Mouse (Mus musculus): Measurements from ENCODE around the gene Rpl36al.
"Not testable (repeated sequence)": the region's sequence is repeated elsewhere in the genome, so short reads cannot be mapped to it uniquely, and the experiment has no call there.

Gene Rpl36al

DNA sequence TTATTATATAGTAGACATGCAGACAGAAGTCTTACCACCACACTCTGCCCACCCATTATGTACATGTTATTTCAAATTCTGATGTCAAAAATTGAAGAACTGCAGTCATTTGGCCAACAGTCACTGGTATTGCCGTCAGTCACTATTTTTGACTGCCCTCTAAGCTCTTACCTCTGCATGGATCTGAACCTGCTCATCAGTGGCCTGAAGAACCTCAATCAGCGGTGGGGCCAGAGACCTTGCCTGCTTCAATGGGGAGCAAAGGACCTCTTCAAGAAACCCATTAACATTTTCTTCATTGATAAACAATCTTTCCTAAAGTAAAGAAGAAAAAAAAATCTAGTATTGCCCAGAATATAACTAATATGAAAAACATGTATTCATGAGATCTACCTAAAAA lies 8.8 kb upstream of the Rpl36al start:
- no peak for DNase-seq

DNA sequence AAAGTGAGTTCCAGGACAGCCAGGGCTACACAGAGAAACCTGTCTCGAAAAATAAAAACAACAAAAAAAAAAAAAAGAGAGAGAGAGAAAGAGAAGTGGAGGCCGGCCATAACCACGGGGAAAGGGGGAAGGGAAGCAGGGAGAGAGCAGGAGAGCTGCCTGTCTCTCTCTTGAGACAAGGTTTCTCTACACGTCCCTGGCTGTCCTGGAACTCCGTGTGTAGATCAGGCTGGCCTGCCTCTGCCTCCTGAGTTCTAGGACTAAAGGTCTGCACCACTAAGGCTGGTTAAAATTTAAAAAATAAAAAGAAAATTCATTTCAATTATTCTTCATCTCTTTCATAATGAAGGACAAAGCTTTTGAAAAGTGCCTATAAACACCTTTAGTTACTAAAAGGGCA lies 7.5 kb upstream of the Rpl36al start:
- DNase-seq = no peak

DNA sequence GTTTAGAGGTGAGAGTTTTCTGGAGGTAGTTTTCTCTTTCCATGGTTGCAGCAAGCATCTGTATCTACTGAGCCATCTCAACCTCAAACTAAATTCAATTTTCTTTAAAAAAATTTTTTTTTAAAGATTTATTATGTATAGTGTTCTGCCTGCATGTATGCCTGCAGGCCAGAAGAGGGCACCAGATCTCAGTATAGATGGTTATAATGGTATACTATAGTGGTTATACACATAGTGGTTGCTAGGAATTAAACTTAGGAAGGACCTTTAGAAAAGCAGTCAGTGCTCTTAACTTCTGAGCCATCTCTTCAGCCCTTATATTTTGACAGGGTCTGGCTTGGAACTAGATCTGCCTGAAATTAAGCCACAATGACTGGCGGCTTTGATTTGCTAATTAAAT lies 6.6 kb upstream of the Rpl36al start:
- DNase-seq = no peak

DNA sequence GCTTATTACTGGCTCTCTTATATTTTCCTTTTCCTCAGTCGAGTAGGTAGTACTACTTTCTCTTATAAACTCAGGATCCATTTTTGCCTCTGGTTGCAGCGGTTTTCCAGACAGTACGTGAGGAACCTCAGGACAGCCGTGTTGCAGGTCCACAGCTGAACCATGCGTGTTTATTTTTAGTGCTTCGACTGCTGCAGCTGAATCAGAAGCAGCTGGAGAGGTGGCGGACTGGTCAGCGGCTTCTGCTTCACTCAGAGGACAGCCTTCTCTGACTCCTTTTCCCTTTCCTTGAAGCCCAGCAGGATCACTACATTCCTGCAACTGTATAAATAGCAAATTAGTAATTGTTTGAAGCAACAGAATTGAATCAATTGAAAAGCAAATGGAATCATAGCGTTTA lies 6.2 kb upstream of the Rpl36al start:
- DNase-seq = no peak

DNA sequence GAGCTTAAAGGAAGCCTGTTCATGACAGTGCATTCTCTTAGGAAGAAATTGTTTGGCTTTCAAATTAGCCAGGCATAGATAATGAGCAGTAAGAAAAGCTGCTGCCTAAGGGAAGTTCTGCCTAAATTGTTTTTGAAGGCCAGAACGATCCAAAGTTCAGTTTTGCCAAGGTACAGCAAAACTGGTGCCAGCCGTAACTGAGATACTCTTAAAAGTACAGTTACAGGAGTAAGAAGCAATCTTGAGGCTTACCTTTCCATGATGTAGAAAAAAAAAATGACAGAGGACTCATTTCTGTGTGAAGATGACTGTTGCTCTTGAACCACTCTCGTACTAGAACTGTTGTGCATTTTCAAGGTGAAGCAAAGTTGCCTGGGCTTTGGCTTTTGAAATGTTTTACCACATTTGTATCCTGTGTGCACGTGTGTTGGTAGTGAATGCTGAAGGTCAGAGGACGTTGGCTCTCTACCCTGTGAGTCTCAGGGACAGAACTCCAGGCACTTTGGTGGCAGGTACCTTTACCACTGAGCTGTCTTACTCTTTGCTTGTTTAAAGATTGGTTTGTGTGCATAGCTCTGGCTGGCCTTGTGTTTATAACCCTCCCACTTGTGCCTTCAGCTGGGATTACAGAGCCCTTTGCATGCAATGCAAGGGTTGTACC lies 3.1 kb upstream of the Rpl36al start:
- peak; percentile 26 for DNase-seq

DNA sequence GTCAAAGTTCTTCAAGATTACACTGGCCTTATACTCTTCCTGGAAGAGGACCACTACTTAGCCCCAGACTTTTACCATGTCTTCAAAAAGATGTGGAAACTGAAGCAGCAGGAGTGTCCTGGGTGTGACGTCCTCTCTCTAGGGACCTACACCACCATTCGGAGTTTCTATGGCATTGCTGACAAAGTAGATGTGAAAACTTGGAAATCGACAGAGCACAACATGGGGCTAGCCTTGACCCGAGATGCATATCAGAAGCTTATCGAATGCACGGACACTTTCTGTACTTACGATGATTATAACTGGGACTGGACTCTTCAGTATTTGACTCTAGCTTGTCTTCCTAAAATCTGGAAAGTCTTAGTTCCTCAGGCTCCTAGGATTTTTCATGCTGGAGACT lies 1.5 kb upstream of the Rpl36al start:
- no peak for DNase-seq

DNA sequence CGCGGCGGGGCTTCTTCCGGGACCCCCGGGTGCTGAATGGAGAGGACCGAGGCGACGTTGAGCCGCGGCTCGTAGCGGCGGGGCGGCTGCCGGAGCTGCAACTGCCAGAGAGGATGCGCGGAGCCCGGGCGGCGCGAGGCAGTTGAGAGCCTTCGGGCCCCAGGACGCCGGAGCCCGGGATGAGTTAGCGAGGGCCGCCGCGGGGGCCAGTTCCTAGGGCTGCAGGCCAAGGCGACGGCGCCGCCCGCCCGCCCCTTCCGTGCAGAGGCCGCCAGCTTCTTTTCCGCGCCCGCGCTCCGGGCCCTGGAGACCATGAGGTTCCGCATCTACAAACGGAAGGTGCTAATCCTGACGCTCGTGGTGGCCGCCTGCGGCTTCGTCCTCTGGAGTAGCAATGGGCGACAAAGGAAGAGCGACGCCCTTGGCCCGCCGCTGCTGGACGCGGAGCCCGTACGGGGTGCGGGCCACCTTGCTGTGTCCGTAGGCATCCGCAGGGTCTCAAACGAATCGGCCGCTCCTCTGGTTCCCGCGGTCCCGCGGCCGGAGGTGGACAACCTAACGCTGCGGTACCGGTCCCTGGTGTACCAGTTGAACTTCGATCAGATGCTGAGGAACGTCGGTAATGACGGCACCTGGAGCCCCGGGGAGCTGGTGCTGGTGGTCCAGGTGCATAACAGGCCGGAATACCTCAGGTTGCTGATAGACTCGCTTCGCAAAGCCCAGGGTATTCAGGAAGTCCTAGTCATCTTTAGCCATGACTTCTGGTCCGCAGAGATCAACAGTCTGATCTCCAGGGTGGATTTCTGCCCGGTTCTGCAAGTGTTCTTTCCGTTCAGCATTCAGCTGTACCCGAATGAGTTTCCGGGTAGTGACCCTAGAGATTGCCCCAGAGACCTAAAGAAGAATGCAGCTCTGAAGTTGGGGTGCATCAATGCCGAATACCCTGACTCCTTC lies 736 bp upstream of the Rpl36al start:
- DNase-seq = peak; percentile 76

DNA sequence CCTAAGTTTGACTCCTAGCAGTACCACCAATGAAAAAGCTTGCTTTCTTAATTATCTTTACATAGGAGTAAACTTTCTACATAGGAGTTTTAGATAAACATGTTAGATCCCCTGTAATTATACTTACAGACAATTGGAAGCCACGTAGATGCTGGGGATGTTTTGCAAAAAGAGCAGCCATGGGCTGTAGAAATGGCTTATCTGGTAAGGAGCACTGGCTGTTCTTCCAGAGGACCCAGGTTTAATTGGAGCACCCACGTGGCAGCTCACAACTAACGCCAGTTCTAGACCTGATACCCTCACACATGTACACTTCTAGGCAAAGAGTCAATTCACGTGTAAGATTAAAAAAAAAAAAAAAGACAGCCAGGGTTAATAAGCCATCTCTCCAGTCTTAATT lies 2.1 kb downstream of the Rpl36al start:
- no peak for DNase-seq

DNA sequence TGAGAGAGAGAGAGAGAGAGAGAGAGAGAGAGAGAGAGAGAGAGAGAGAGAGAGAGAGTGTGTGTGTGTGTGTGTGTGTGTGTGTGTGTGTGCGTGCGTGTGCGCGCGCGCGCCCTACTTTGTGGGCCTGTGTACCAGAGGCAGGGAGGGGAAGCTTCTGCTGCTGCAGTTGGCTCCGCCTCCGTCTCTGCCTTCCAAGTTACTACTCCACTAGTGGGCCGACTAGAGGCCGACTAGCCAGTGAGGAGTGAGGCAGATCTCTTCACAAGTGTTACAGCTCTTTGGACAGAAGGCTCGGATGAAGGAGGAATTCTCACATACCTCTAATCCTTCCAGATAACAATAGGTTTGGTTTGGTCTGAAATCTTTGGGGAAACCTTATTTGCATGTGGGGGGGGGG lies 4.5 kb downstream of the Rpl36al start:
- DNase-seq = peak; percentile 22

DNA sequence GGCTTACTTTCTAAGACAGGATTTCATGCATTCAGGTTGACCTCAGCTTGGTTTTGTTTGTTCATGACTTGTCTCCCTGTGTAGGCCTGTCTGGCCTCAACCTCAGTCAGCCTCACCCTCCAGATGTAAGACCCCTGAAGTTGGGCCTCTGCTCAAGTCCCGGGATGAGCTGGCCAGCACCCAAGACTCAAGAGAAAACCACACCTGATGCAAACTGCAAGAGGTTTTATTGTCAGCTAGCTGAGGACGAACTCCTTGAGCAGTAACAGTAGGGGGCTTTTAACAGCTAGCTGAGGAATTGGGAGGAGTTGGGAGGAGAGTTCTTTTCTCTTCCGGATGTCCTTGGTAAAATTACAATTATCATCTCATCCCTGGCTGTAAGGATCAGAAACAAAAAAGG lies 6.4 kb downstream of the Rpl36al start:
- no peak for DNase-seq

DNA sequence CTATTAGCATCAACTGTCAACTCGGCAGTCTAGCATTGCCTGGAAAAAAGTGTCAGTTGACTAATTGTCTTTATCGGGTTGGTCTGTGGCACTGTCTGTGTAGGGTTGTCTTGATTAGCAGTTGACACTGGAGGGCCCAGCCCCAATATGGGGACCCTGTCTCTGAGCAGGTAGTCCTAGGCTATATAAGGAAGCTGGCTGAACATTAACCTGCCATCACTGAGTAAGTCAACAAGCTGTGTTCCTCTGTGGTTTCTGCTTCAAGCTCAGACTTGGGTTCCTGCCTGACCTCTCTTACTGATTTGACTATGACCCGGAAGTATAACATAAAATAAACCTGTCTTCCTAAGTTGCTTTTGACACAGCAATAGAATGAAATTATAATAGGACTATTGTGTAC lies 7.9 kb downstream of the Rpl36al start:
- DNase-seq = no peak

DNA sequence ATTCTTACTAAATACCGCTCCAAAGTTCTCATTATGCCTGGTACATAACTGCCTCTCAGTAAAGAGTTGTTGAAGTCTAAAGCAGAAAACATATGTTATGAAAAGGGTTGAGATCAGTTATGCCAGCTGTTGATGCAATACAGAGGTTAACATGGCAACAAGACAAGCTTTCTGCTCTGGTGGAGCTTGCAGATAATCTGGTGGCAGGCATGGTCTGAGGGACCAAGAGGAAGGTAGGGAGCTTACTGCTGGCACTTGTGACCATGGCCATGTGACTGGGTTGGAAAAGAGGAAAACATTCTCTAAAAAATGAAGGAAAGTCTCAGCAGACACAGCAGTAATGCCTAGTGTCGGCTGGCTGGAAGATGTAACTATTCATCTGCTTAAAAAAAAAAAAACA lies 12.6 kb downstream of the Rpl36al start:
- no peak for DNase-seq

DNA sequence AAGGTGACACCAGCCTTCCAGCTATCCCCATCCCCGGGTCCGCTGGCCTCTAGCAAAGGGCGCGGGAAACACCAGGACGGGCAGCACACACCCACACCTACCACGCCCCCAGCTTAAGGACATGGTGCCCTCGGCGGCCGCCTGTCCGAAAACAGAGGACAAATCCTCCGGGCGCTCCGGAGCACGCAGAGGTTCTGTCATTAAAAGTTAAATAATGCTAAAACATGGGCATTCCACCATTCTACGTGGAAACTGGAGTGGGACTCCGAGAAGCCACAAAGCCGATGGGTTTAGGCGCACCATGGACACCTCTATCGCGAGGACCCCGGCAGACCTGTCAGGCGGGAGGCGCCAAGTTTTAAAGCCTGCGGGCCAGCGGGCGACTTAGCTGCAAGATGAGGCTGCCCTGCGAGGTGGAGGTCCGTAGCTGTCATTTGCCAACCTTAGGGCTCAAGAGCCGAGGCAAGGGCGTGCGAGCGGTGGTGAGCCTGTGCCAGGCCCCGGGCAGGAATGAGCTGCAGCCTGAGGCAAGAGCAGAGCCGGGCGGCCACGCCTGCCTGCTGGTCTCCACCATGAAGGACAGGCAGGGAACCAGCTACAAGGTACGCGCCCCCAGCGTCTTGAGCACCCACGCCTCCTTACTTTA lies 15.3 kb downstream of the Rpl36al start, which contains the start of gene Lrr1:
Lrr1 (plus strand) TSS at position 354 of the 646 bp plus-strand sequence.
- DNase-seq = peak; percentile 91

DNA sequence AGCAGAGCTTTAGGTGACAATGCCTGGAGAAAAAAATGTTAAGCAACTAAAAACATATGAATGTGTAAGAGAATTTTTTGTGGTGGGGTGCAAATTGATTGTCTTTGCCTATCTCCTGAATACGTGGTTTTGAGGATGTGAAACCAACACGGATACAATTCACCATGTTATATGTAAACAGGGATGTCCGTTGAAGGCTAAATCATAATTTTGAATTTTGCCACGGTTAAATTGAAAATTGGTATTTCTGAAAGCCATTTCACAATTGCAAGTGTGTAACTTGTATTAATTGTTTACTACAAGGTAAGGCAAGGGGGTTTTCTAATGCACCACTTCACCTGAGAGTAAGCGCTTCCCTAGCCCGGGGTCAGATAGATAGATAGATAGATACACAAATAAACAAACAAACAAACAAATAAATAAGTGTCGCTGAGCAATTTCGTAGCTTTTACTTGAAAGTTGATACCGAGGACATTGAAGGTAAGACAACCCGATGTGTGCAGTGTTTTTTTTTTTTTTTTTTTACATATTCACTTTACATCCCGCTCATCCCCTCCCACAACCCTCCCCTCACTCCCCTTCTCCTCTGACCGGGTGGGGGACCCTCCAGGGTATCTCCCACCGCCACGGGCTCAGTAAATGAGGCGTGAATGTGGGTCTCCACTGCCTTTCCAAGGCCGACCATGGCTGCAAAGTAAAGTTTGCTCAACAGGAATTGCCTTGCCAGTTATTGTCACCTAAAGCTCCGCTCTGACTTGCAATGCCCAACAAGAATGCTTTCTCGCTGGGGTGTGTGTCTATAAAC lies 16.0 kb downstream of the Rpl36al start:
- no peak for DNase-seq

DNA sequence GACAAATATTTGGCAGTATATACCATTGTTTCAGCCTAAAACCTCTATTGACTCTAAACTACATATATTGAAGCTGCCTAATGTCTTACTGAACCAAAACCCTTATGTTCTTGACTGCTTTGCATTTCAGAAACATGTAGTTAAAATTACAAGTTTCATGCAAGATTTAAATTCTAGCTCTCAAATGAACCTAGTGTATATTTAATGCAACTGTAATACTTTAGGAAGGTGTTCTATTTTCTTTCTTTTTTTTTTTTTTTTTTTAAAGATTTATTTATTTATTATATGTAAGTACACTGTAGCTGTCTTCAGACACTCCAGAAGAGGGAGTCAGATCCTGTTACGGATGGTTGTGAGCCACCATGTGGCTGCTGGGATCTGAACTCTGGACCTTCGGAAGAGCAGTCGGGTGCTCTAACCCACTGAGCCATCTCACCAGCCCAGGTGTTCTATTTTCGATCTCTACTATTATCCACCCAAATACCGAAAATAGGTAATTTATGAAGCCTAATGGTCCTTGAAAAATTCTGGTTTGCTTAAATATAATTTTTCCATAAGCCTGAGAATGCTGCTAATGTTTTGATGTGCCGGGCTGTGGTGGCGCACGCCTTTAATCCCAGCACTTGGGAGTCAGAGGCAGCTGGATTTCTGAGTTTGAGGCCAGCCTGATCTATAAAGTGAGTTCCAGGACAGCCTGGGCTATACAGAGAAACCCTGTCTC lies 16.9 kb downstream of the Rpl36al start:
- not testable (repeated sequence) for DNase-seq

DNA sequence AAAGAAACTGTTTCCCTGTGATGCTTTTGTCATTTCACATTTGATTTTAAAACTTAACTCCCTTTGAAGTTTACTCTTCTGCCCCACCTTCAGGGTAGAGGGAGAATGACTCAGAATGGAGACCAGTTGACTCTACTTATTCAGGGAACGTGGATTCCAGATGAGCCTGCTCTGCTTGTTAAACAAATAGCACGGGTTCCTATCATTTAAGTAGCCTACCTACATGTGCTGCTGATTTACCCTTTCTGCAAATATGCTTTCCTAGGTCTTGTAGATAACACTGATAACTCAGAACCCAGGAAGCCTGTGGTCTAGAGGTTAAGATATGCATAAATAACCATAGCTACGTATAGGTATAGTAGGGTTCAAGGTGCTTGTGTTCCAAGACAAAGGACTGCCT lies 19.0 kb downstream of the Rpl36al start:
- DNase-seq = no peak

DNA sequence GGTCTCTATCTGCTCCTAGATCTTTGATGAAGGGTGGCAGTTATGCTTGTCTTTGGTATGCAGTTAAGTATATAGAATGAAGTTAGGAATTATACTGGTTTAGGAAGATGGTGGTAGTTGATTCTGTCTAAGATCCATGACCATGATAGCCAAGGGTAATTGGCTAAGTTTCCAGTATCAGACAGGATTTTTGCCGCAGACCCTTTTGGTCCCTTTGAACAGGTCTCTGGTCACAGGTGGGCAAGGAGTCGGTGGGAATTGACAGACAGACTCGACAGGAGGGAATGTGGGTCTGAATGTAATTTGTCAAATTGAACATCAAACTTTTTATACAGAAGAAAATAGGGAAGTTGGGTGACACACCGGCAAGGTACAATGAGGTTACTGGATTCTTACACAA lies 20.3 kb downstream of the Rpl36al start:
- not testable (repeated sequence) for DNase-seq

DNA sequence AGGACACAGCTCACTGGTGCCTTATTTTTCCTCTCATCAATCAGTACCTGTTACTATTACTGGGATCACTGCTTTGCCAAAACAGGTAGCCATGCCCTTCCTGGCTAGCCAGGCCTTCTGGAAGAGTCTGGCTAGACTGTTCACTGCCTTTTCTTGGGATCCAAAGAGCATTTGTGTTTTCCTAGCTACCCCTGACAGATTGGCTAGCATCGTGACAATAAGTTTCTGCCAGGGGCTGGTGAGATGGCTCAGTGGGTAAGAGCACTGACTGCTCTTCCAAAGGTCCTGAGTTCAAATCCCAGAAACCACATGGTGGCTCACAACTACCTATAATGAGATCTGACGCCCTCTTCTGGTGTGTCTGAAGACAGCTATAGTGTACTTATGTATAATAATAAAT lies 23.2 kb downstream of the Rpl36al start:
- not testable (repeated sequence) for DNase-seq

DNA sequence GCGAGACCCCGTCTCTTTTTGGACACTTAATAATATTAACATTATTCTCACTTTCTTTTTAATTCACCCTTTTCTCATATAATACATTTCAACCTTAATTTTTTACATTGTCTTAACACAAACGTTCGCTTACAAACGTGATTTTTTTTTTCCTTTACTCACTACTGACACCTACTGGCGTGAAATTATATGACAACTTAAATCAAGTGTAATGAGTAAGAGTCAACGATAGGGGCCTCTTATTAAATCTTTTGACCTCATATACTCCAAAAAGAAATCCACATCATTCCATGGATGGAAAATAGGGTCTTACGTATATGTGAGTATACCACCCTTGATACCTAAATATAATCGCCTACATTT lies 24.3 kb downstream of the Rpl36al start:
- no peak for DNase-seq

DNA sequence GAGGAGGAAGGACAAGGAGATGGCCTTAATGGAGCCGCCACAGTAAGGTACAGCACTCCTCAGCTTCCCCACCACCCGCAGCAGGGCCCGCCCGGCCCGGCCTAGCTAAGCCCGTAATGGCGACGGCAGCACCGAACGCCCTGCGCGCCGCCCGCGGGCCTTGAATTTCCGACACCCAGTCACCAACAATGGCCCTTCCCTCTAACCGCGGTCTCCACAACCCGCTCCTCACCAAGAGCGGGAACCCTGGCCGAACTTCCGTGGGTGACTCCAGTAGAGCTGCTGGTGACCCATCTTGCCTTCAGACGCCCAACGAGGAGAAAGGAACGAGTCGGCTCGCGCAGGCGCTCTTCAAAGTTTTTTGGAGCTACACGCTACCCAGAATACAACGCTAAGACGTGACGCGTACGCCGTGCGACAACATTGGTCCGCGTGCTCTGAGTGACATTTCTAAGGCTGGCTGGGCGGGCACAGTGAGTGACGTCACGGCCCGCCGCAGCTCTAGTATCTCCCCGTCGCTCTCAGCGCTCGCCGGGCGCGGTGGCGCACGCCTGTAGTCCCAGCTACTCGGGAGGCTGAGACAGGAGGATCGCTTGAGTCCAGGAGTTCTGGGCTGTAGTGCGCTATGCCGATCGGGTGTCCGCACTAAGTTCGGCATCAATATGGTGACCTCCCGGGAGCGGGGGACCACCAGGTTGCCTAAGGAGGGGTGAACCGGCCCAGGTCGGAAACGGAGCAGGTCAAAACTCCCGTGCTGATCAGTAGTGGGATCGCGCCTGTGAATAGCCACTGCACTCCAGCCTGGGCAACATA lies 24.9 kb downstream of the Rpl36al start, which contains the start of gene Rps29:
Rps29 (minus strand) TSS at position 422 of the 813 bp plus-strand sequence.
- peak; percentile 98 for DNase-seq

DNA sequence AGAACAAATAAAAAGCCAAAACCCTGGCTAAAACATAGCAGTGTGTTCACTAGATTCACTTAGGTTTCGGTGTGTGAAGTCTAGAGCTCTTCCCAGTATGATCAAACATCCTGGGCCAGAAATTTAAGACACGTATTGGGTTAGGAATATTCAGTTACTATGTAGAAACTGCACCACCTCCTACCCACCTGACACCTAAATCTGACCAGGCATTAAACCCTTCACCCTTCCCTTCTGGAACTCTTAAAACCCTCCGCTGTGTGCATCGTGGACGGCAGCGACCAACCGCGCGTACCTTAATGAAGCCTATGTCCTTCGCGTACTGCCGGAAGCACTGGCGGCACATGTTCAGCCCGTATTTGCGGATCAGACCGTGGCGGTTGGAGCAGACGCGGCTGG lies 25.5 kb downstream of the Rpl36al start:
- DNase-seq = no peak

Data from kidney, postnatal 10 days (tissue).